Mouse (Mus musculus) fibroblast of lung, adult 2 months (primary cell): ENCODE results near the gene Atp1a2.
"Not testable (repeated sequence)": the region's sequence is repeated elsewhere in the genome, so short reads cannot be mapped to it uniquely, and the experiment has no call there.

Source experiments
- DNase-seq: peaks from one replicate; pipeline ENCODE4 v3.0.0-alpha.2; 2011; ENCODE audit warnings: low read depth

The Atp1a2 gene

DNA sequence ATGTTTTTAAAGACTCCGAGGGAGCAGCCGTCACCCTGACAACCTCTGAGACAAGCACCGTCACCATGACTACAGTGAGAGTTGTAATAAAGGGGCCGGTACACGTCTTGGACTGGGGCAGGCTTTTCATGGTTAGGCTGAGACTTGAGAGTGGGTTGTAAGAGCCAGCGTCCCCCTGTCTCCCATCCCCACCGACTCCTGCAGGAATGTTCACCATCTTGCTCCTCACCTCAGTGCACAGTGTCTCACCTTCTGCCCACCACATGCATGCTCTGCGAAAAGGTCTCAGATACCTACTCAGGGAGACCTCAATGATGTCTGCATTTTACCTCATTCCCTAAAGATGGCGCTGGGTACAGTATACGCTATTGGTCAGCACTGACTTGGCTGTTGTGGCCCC, 26.1 kb downstream of the Atp1a2 start:
- no peak for DNase-seq

GRCm38 (mm10) chr1:172271208-172271607, 26.7 kb downstream of the Atp1a2 start:
- no peak for DNase-seq

- DNase-seq, result peak; percentile 18
These were observed 36.3 kb downstream of the Atp1a2 start, which contains the start of gene Igsf8 for GRCm38 (mm10) chr1:172261477-172262078. Gene Igsf8, plus strand, starts transcription at chr1:172261641.

- DNase-seq, result no peak
These were observed 39.5 kb downstream of the Atp1a2 start, which contains the start of gene Atp1a4 for GRCm38 (mm10) chr1:172258314-172258713. Gene Atp1a4, minus strand, starts transcription at chr1:172258414.

- no peak for DNase-seq
These were observed 50.2 kb downstream of the Atp1a2 start for GRCm38 (mm10) chr1:172247679-172248078.

- DNase-seq, result no peak
These were observed 50.6 kb downstream of the Atp1a2 start for GRCm38 (mm10) chr1:172247216-172247615.

DNA sequence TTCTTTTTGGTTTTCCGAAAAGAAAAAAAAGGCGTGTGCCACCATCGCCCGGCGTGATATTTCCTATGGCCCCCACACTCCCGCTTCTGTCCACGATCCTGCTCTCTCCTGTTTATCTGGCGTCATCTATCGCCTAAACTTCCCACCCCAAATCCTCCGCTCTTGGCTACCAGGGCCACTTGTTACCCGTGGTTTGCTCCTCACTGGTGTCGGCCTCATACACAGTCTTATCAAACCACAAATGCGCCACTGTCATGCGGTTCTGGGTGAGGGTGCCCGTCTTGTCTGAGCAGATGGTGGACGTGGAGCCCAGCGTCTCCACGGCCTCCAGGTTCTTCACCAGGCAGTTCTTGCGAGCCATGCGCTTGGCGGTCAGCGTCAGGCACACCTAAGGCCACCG, 53.2 kb downstream of the Atp1a2 start:
- not testable (repeated sequence) for DNase-seq

DNA sequence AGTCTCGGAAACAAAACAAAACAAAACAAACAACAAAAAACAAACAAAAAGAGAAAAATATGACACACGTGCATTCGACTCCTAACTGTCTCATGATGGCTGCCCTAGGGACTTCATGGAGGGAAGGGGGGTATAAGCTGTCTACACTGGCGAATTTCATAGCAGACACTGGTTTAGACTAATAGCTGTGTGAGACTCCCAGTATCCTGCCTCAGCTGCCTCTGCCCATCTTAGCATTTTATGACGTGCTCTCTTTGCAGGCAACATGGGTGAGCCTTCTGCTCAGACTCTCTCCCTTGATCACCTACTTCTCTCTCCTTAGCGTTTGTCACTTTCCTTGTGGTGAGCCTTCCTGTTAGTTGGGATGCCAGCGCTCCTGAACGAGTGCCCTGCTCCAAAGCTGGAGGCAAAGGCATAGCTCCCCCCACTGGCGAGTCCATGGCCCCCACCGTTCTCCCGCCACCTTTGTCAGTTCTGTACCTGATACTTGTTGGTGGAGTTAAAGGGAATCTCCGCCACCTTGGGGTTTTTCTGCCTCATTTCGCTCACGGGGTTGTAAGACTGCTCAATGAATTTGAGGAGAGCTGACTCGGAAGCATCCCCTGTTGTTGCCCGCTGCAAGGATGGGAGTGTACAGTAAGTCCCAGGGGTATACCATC, 54.2 kb downstream of the Atp1a2 start:
- no peak for DNase-seq

DNA sequence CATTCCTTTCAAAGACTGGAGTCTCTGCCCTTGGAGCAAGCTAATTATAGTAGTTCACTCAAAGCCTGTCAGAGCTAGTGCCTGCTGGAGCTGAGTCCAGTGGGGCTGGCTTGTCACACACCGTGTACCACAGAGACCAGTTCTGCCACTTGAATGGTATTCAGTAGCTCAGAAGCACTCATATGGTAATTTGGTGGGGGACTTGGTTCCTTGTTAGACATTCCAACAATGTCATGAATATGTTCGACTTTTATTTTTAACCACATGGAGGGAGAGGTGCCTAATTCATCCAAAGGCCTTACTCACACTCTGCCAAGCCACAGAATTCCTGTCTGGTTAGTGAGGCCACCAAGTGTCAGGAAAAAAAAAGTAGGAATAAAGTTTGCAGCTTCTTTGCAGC, 55.5 kb downstream of the Atp1a2 start:
- DNase-seq, result peak; percentile 86

- DNase-seq, result no peak
These were observed 56.7 kb downstream of the Atp1a2 start for GRCm38 (mm10) chr1:172240945-172241708.

DNA sequence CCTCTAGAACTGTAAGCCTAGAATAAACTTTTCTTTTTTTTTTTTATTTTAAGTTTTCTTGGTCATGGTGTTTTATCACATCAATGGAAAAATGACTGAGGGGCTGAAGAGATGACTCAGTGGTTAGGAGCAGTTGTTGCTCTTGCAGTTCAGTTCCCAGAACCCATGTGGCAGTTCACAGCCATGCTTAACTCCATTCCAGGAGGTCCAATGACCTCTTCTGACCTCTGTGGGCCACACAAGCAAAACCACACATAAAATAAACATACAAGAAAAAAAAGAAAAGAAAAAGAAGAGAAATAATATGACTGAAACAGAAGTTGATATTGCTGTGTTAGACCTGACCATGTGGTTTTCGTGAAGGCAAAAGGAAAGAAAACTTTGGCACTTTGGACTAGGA, 68.6 kb downstream of the Atp1a2 start:
- peak; percentile 71 for DNase-seq

- DNase-seq, result no peak
These were observed 69.7 kb downstream of the Atp1a2 start for GRCm38 (mm10) chr1:172228209-172228608.
